Mouse (Mus musculus) ES-Bruce4 (cell line): ENCODE measurements at regions not wholly inside any gene's neighbourhood (a gene's known extent, or its start where the extent isn't known, plus 50 kb on each side); places are given as distances from the start of the nearest gene placed in this dataset.

Experiments
- CTCF ChIP-seq: IDR thresholded peaks from one replicate; pipeline ENCODE4 v1.8.1; 2011; ENCODE audit warnings: low read depth, low read length
- EP300 ChIP-seq: IDR thresholded peaks from 2 replicates; pipeline ENCODE4 v1.6.1; 2011; ENCODE audit warnings: low read depth, low read length; ENCODE audit not compliant: insufficient read depth
- POLR2A ChIP-seq: IDR thresholded peaks from one replicate; pipeline ENCODE4 v1.8.1; 2011; ENCODE audit warnings: low read length; ENCODE audit not compliant: insufficient read depth

DNA sequence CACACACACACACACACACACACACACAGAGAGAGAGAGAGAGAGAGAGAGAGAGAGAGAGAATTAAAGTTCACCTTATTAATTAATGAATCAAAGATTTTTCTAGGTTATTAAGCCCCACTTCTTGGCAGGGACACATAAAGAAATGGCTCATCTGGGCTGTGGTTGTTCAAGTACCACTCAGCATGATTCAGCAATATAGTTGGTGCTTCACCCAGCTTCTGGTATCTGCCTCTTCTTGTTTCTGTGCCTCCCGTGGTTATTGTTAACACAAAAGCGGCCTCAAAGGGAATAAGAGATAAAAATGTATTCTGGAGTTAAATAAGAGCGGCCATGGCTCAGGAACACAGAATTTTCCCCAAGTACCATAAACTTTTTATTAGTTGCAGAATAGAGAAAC, 53.9 kb upstream of the Slc22a23 start:
- no peak for TF ChIP-seq CTCF
- no peak for TF ChIP-seq POLR2A
- no peak for TF ChIP-seq EP300
